8 mouse cellular contexts compared by ENCODE assay signal in genomic region chr11:96303151-96304099, GRCm38 (mm10). TPM values are rescaled to one million over a fixed set of nuclear protein-coding genes. Genes with fewer than 3 reads are reported as not detected.
A peak's percentile ranks its signal among the peaks of the same experiment; 100 is the strongest.
DNase-seq lines count a peak whose midpoint lies in the region; ATAC-seq and TF ChIP-seq lines count a peak whose summit lies in the region.

Gene Hoxb5, plus strand, starts transcription at chr11:96303336.

- H3K4me3 ChIP-seq in embryonic facial prominence, embryonic 14.5 days (ENCODE audit: low read depth, low read length): peak within 1 kb of the TSS; percentile 12; the same call in 1 of the 2 replicates
- H3K4me3 ChIP-seq in hindbrain, embryonic 14.5 days (replicated peaks; ENCODE audit: low read length): peak within 1 kb of the TSS; percentile 48
- H3K4me3 ChIP-seq in myocyte: no peak within 1 kb of the TSS

- H3ac ChIP-seq in myocyte (ENCODE audit: control insufficient read depth, insufficient read length): no peak within 1 kb of the TSS

- no peaks in the 10 kb centered on the region for H3K36me3 ChIP-seq in embryonic facial prominence, embryonic 14.5 days (ENCODE audit: control insufficient read depth, insufficient read depth, low read length)
- H3K36me3 ChIP-seq in hindbrain, embryonic 14.5 days (replicated peaks; ENCODE audit: control insufficient read depth, insufficient read depth): no peaks in the 10 kb centered on the region
- no peaks in the 10 kb centered on the region for H3K36me3 ChIP-seq in myocyte (ENCODE audit: control insufficient read depth, insufficient read depth)

- DNase-seq in cerebellum, postnatal 10 days: peak; percentile 78 to 80
- no peak for DNase-seq in cerebellum, adult 9-10 months
- DNase-seq in Muller cell, postnatal 12 days (ENCODE audit: inconsistent ontology term): peak; percentile 36
- peak; percentile 48 for DNase-seq in embryonic facial prominence, embryonic 14.5 days (ENCODE audit: low spot score)
- peak; percentile 83 for DNase-seq in hindbrain, embryonic 14.5 days (ENCODE audit: low spot score)
- DNase-seq in liver: peak; percentile 69
- DNase-seq in thymus, postnatal 36 days: peak; percentile 59 to 64

- WGBS in embryonic facial prominence, embryonic 14.5 days: 2% methylated on average over 55 of the region's 69 CpGs
- WGBS in hindbrain, embryonic 14.5 days: 1% methylated on average over 69 of the region's 69 CpGs

- no peak for TF ChIP-seq POLR2A in myocyte (IDR thresholded peaks at IDR 0.05; ENCODE audit: insufficient read length, low read depth)

- H3K4me1 ChIP-seq in embryonic facial prominence, embryonic 14.5 days (ENCODE audit: control insufficient read depth, insufficient read depth, low read length): no peaks in the 10 kb centered on the region
- no peaks in the 10 kb centered on the region for H3K4me1 ChIP-seq in hindbrain, embryonic 14.5 days (replicated peaks; ENCODE audit: control insufficient read depth, insufficient read depth, low read length)

- H3K4me2 ChIP-seq in embryonic facial prominence, embryonic 14.5 days (ENCODE audit: low read depth, low read length): peak within 1 kb of the TSS; percentile 27
- H3K4me2 ChIP-seq in hindbrain, embryonic 14.5 days (replicated peaks): peak within 1 kb of the TSS; percentile 77
- peak within 1 kb of the TSS; percentile 18 for H3K4me2 ChIP-seq in myocyte (ENCODE audit: low read depth)

- H3K27ac ChIP-seq in embryonic facial prominence, embryonic 14.5 days (replicated peaks; ENCODE audit: low read depth, low read length): no peak within 1 kb of the TSS; the same call in 1 of the 2 replicates
- H3K27ac ChIP-seq in hindbrain, embryonic 14.5 days: peak within 1 kb of the TSS; percentile 99

- ATAC-seq in embryonic facial prominence, embryonic 14.5 days (ENCODE audit: low read depth): no peak; the same call in 1 of the 2 replicates
- ATAC-seq in hindbrain, embryonic 14.5 days (ENCODE audit: low FRiP score): peak; percentile 73

- H3K27me3 ChIP-seq in embryonic facial prominence, embryonic 14.5 days (replicated peaks; ENCODE audit: control insufficient read depth, insufficient read depth, low read length): peaks cover 100% of the 10 kb centered on the region
- peaks cover 90% of the 10 kb centered on the region for H3K27me3 ChIP-seq in hindbrain, embryonic 14.5 days (ENCODE audit: control insufficient read depth, insufficient read depth, low read length)
- peaks cover 80% of the 10 kb centered on the region for H3K27me3 ChIP-seq in myocyte (ENCODE audit: control insufficient read depth, insufficient read depth, insufficient read length)

- no peaks in the 10 kb centered on the region for H3K9me3 ChIP-seq in embryonic facial prominence, embryonic 14.5 days (ENCODE audit: control insufficient read depth, low read length)
- H3K9me3 ChIP-seq in hindbrain, embryonic 14.5 days (ENCODE audit: control insufficient read depth, low read length): no peaks in the 10 kb centered on the region

- no peaks in the 10 kb centered on the region for H3K79me2 ChIP-seq in myocyte (ENCODE audit: control insufficient read depth, insufficient read depth)

- H3K9ac ChIP-seq in embryonic facial prominence, embryonic 14.5 days (ENCODE audit: low read depth, low read length): no peak within 1 kb of the TSS
- H3K9ac ChIP-seq in hindbrain, embryonic 14.5 days: peak within 1 kb of the TSS; percentile 97

TF ChIP-seq in myocyte, 11 proteins besides CTCF, POLR2A, EP300 and RAD21:
- TF ChIP-seq TCF3 (IDR thresholded peaks at IDR 0.05; ENCODE audit: insufficient read length, low read depth) (no peak), REST (IDR thresholded peaks at IDR 0.05; ENCODE audit: insufficient read depth, insufficient read length) (no peak), E2F4 (IDR thresholded peaks at IDR 0.05; ENCODE audit: insufficient read depth) (no peak), SRF (IDR thresholded peaks at IDR 0.05; ENCODE audit: control insufficient read depth, insufficient read length, low read depth) (no peak), POLR2AphosphoS2 (IDR thresholded peaks at IDR 0.05; ENCODE audit: insufficient read length, low read depth) (no peak), CEBPB (IDR thresholded peaks at IDR 0.05; ENCODE audit: insufficient read depth, poor library complexity, severe bottlenecking) (no peak), MYOG (IDR thresholded peaks at IDR 0.05; ENCODE audit: control insufficient read depth in 1 of 3, insufficient read depth in 1 of 3, insufficient read length in 2 of 3, low read depth in 2 of 3) (no peak), TCF12 (IDR thresholded peaks at IDR 0.05; ENCODE audit: insufficient read depth, poor library complexity, severe bottlenecking) (no peak), USF1 (IDR thresholded peaks at IDR 0.05; ENCODE audit: low read depth) (no peak), MAX (IDR thresholded peaks at IDR 0.05; ENCODE audit: low read depth) (no peak), MYOD1 (IDR thresholded peaks at IDR 0.05; ENCODE audit: control insufficient read depth in 1 of 3, insufficient read length in 2 of 3, low read depth in 2 of 3) (no peak)
TF ChIP-seq in myocyte: peak in this region for 0.

RNA-seq across cellular contexts. Expression of gene Hoxb5, which starts in this region (rescaled TPM):
- 1.8 and 2.4 TPM in 2 replicates for polyA plus RNA-seq in embryonic facial prominence, embryonic 14.5 days (2014; fragmentation: Nextera tagmentation; extraction: Ambion mirVana)
- 140 and 157 TPM in 2 replicates for polyA plus RNA-seq in hindbrain, embryonic 14.5 days (2014; fragmentation: Nextera tagmentation; extraction: Ambion mirVana)
- polyA plus RNA-seq in myocyte (2012; fragmentation: generic; extraction: Trizol): not detected

Comparison
In these comparisons a context has a peak if more than half of its experiments do, and no peak if none do; other contexts are left out.
1. RNA of gene Hoxb5 (polyA plus RNA-seq): 140 to 157 TPM in hindbrain, embryonic 14.5 days; 1.8 to 2.4 TPM in embryonic facial prominence, embryonic 14.5 days and not detected in myocyte (single experiment); every median in the first group is over 10 times any median in the second.
2. H3K4me2 ChIP-seq: peak in every context shown above with its lines; median percentile 77 in hindbrain, embryonic 14.5 days; 27 in embryonic facial prominence, embryonic 14.5 days; 18 in myocyte.